Mouse (Mus musculus) urinary bladder, postnatal 10 days (tissue): Measurements from ENCODE around the gene Gm20388.

Source experiments
- DNase-seq: peaks from one replicate; pipeline ENCODE4 v3.0.0; 2022; ENCODE audit warnings: low spot score

The Gm20388 gene

GRCm38 (mm10) chr8:120962606-120963380 lies 1052.2 kb downstream of the Gm20388 start:
- no peak for DNase-seq

- DNase-seq, result no peak
Observed at GRCm38 (mm10) chr8:120966557-120966956, 1055.9 kb downstream of the Gm20388 start.

- DNase-seq, result no peak
Observed at GRCm38 (mm10) chr8:120968308-120968707, 1057.7 kb downstream of the Gm20388 start.

- DNase-seq, result no peak
Observed at GRCm38 (mm10) chr8:120970346-120970745, 1059.7 kb downstream of the Gm20388 start.

GRCm38 (mm10) chr8:120971691-120972469 lies 1061.2 kb downstream of the Gm20388 start:
- DNase-seq, result peak; percentile 45

GRCm38 (mm10) chr8:120973046-120973445 lies 1062.4 kb downstream of the Gm20388 start:
- no peak for DNase-seq

GRCm38 (mm10) chr8:120977131-120977530 lies 1066.5 kb downstream of the Gm20388 start:
- DNase-seq, result no peak

GRCm38 (mm10) chr8:120979210-120979609 lies 1068.6 kb downstream of the Gm20388 start:
- DNase-seq, result no peak

- no peak for DNase-seq
Observed at GRCm38 (mm10) chr8:120980948-120981347, 1070.3 kb downstream of the Gm20388 start.

- DNase-seq, result no peak
Observed at GRCm38 (mm10) chr8:120984888-120985287, 1074.2 kb downstream of the Gm20388 start.

GRCm38 (mm10) chr8:120986022-120986421 lies 1075.4 kb downstream of the Gm20388 start:
- no peak for DNase-seq

- DNase-seq, result no peak
Observed at GRCm38 (mm10) chr8:120993738-120994137, 1083.1 kb downstream of the Gm20388 start.

GRCm38 (mm10) chr8:120995424-120995823 lies 1084.8 kb downstream of the Gm20388 start:
- no peak for DNase-seq

GRCm38 (mm10) chr8:120996905-120997581 lies 1086.4 kb downstream of the Gm20388 start:
- DNase-seq, result no peak

- no peak for DNase-seq
Observed at GRCm38 (mm10) chr8:120997926-120998325, 1087.3 kb downstream of the Gm20388 start.

- no peak for DNase-seq
Observed at GRCm38 (mm10) chr8:120998966-120999365, 1088.3 kb downstream of the Gm20388 start.

GRCm38 (mm10) chr8:121001951-121002350 lies 1091.3 kb downstream of the Gm20388 start:
- DNase-seq, result no peak

GRCm38 (mm10) chr8:121002871-121003539 lies 1092.4 kb downstream of the Gm20388 start:
- no peak for DNase-seq

- no peak for DNase-seq
Observed at GRCm38 (mm10) chr8:121003639-121004038, 1093.0 kb downstream of the Gm20388 start.

- no peak for DNase-seq
Observed at GRCm38 (mm10) chr8:121013318-121013717, 1102.7 kb downstream of the Gm20388 start.

- no peak for DNase-seq
Observed at GRCm38 (mm10) chr8:121016621-121017020, 1106.0 kb downstream of the Gm20388 start.

GRCm38 (mm10) chr8:121018236-121018635 lies 1107.6 kb downstream of the Gm20388 start:
- DNase-seq, result no peak
